Mouse (Mus musculus): ENCODE results near the gene Fndc5. TPM values are rescaled to one million over a fixed set of nuclear protein-coding genes. Genes with fewer than 3 reads are reported as not detected.

Fndc5 gene
- total and polyA plus RNA-seq, 2 experiments = 0.83 to 0.87 TPM

DNA sequence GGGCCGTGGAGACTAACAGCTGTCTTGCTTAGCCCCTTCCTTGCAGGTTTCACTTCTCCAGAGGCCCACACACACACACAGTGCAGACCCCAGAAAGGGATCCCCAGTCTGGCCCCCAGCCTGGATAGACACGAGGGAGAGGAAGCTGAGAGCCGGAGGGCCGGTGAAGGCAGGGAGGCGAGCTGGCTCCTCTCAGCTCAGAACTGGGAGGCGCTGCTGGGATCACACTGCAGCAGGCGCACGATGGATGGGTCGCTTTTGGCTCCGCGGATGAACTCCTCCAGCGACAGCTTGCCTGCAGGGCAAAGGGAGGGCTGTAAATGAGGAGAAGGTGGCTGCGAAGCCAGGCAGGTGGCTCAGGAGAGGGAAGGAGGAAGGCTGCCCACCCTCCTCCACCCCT, 24.6 kb upstream of the Fndc5 start:
- no peak for TF ChIP-seq POLR2A (IDR thresholded peaks at IDR 0.05; ENCODE audit: extremely low read depth, insufficient read depth, low read length)
- TF ChIP-seq CTCF (IDR thresholded peaks at IDR 0.05; ENCODE audit: low read depth, low read length) = no peak

DNA sequence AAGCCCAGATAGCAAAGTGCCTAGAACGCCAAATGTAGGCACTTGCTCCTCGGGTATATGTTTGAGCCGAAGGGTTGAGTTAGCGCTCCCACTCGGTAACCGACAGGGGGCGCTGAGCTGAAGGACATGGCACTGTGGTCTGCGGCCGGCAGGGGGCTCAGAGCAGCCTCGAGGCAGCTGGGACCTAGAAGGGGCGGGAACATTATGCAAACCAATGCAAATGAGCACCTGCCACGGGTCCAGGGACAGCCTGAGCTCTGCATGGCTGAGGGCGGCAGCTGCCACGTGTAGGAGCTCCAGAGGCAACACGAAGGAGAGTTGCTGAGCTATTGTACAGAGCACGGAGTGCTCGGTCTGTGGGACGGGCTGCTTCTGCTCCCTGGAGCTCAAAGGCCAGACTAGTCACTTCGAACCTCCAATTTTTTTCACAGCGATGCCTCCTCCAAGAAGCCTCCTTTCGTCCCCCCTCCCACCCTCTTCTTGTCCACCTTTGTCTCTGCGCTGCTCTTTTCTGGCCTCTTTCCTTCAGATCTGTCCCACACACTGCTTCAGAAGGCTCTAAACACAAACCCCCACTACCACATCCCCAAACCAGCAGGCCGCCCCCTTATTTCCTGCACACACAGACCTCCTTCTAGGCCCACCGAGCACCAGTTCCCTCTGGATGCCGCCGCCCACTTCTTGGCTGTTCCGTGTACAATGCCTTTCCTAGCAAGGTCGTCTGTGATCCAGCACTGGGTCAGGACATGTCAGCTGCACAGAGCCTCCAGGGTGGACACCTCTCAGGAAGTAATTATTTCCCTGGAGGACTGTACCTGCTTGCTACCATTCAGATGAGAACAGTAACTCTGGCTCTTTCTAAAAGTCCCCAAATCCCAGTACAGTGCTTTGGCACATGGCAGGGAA, 23.5 kb upstream of the Fndc5 start:
- 43% methylated on average over 28 of the region's 28 CpGs for WGBS
- no peaks in the 10 kb centered on the region for H3K36me3 ChIP-seq (ENCODE audit: control insufficient read depth, insufficient read depth, low read length)
- H3K4me3 ChIP-seq (ENCODE audit: insufficient read depth, low read depth, low read length) = no peak overlapping the region
- H3K9ac ChIP-seq (ENCODE audit: low read depth, low read length) = no peak overlapping the region
- H3K27ac ChIP-seq (replicated peaks; ENCODE audit: insufficient read depth, low read depth, low read length) = no peak overlapping the region
- no peaks in the 10 kb centered on the region for H3K27me3 ChIP-seq (ENCODE audit: control insufficient read depth, insufficient read depth, low read length)
- DNase-seq (ENCODE audit: extremely low read depth, low read depth, low spot score) = peak; percentile 29
- TF ChIP-seq CTCF (IDR thresholded peaks at IDR 0.05; ENCODE audit: low read depth, low read length) (peak; percentile 82), POLR2A (IDR thresholded peaks at IDR 0.05; ENCODE audit: extremely low read depth, insufficient read depth, low read length) (no peak)
- H3K79me2 ChIP-seq (ENCODE audit: control insufficient read depth, insufficient read depth, low read length) = no peaks in the 10 kb centered on the region
- H3K4me1 ChIP-seq (ENCODE audit: control insufficient read depth, insufficient read depth, low read length) = no peaks in the 10 kb centered on the region; the same call in 1 of the 2 replicates

More for the DNA sequence above, 24.6 kb upstream of the Fndc5 start:
- no peak overlapping the region for H3K9ac ChIP-seq (ENCODE audit: low read depth, low read length)
- H3K27ac ChIP-seq (replicated peaks; ENCODE audit: insufficient read depth, low read depth, low read length) = no peak overlapping the region
- no peaks in the 10 kb centered on the region for H3K36me3 ChIP-seq (ENCODE audit: control insufficient read depth, insufficient read depth, low read length)
- no peaks in the 10 kb centered on the region; the same call in 1 of the 2 replicates for H3K4me1 ChIP-seq (ENCODE audit: control insufficient read depth, insufficient read depth, low read length)
- no peaks in the 10 kb centered on the region for H3K27me3 ChIP-seq (ENCODE audit: control insufficient read depth, insufficient read depth, low read length)
- WGBS = 78% methylated on average over 13 of the region's 13 CpGs
- no peak overlapping the region for H3K4me3 ChIP-seq (ENCODE audit: insufficient read depth, low read depth, low read length)
- DNase-seq (ENCODE audit: extremely low read depth, low read depth, low spot score) = no peak
- no peaks in the 10 kb centered on the region for H3K79me2 ChIP-seq (ENCODE audit: control insufficient read depth, insufficient read depth, low read length)

DNA sequence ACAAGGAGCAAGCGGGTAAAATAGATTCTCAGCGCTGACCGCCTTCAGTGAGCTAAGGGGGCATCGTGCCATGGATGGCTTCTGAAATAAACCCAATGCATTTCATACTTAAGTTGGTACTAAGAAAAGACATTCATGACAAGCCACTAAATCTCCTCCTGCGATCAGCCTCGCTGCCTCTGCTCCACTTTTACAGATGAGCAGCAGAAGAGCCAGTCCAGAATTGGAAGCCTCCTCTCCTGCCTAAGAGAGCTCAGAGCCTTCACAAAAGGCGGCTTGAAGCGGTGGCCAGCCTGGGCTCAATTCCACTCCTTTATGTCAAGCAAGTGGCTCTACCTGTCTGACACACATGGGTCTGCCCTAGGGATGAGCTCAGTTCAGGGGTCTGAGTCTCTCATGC, 20.1 kb upstream of the Fndc5 start:
- WGBS = 94% methylated on average over 8 of the region's 8 CpGs
- peaks cover 13% of the 10 kb centered on the region for H3K27me3 ChIP-seq (ENCODE audit: control insufficient read depth, insufficient read depth, low read length)

GRCm38 (mm10) chr4:129117720-129118510, 18.9 kb upstream of the Fndc5 start:
- WGBS = 82% methylated on average over 14 of the region's 14 CpGs
- no peak overlapping the region for H3K27ac ChIP-seq (replicated peaks; ENCODE audit: insufficient read depth, low read depth, low read length)
- no peak for DNase-seq (ENCODE audit: extremely low read depth, low read depth, low spot score)

More for the DNA sequence above, 20.1 kb upstream of the Fndc5 start:
- Histone ChIP-seq H3K27ac (replicated peaks; ENCODE audit: insufficient read depth, low read depth, low read length) (no peak overlapping the region), H3K4me3 (ENCODE audit: insufficient read depth, low read depth, low read length) (no peak overlapping the region), H3K36me3 (ENCODE audit: control insufficient read depth, insufficient read depth, low read length) (no peaks in the 10 kb centered on the region), H3K4me1 (ENCODE audit: control insufficient read depth, insufficient read depth, low read length) (no peaks in the 10 kb centered on the region), H3K9ac (ENCODE audit: low read depth, low read length) (no peak overlapping the region), H3K79me2 (ENCODE audit: control insufficient read depth, insufficient read depth, low read length) (no peaks in the 10 kb centered on the region)
- TF ChIP-seq POLR2A (IDR thresholded peaks at IDR 0.05; ENCODE audit: extremely low read depth, insufficient read depth, low read length) = no peak
- no peak for TF ChIP-seq CTCF (IDR thresholded peaks at IDR 0.05; ENCODE audit: low read depth, low read length)
- DNase-seq (ENCODE audit: extremely low read depth, low read depth, low spot score) = no peak

GRCm38 (mm10) chr4:129119708-129120107, 17.1 kb upstream of the Fndc5 start:
- TF ChIP-seq CTCF (IDR thresholded peaks at IDR 0.05; ENCODE audit: low read depth, low read length) = no peak
- no peak for TF ChIP-seq POLR2A (IDR thresholded peaks at IDR 0.05; ENCODE audit: extremely low read depth, insufficient read depth, low read length)
- DNase-seq (ENCODE audit: extremely low read depth, low read depth, low spot score) = no peak
- no peaks in the 10 kb centered on the region for H3K4me1 ChIP-seq (ENCODE audit: control insufficient read depth, insufficient read depth, low read length)
- H3K79me2 ChIP-seq (ENCODE audit: control insufficient read depth, insufficient read depth, low read length) = no peaks in the 10 kb centered on the region
- no peaks in the 10 kb centered on the region for H3K36me3 ChIP-seq (ENCODE audit: control insufficient read depth, insufficient read depth, low read length)
- no peak overlapping the region for H3K9ac ChIP-seq (ENCODE audit: low read depth, low read length)
- no peak overlapping the region for H3K27ac ChIP-seq (replicated peaks; ENCODE audit: insufficient read depth, low read depth, low read length)
- H3K27me3 ChIP-seq (ENCODE audit: control insufficient read depth, insufficient read depth, low read length) = peaks cover 13% of the 10 kb centered on the region
- WGBS = 72% methylated on average over 10 of the region's 10 CpGs
- H3K4me3 ChIP-seq (ENCODE audit: insufficient read depth, low read depth, low read length) = no peak overlapping the region

More at GRCm38 (mm10) chr4:129117720-129118510, 18.9 kb upstream of the Fndc5 start:
- no peak for TF ChIP-seq POLR2A (IDR thresholded peaks at IDR 0.05; ENCODE audit: extremely low read depth, insufficient read depth, low read length)
- TF ChIP-seq CTCF (IDR thresholded peaks at IDR 0.05; ENCODE audit: low read depth, low read length) = no peak
- Histone ChIP-seq H3K4me3 (ENCODE audit: insufficient read depth, low read depth, low read length) (no peak overlapping the region), H3K9ac (ENCODE audit: low read depth, low read length) (no peak overlapping the region), H3K79me2 (ENCODE audit: control insufficient read depth, insufficient read depth, low read length) (no peaks in the 10 kb centered on the region), H3K36me3 (ENCODE audit: control insufficient read depth, insufficient read depth, low read length) (no peaks in the 10 kb centered on the region), H3K4me1 (ENCODE audit: control insufficient read depth, insufficient read depth, low read length) (no peaks in the 10 kb centered on the region), H3K27me3 (ENCODE audit: control insufficient read depth, insufficient read depth, low read length) (peaks cover 13% of the 10 kb centered on the region)

All from liver, adult 2 months (tissue).